Mouse (Mus musculus) megakaryocyte, embryonic 14.5 days (primary cell): Measurements from ENCODE around the gene Slc16a11.

Source experiments
- FLI1 ChIP-seq: IDR thresholded peaks from 2 replicates; pipeline ENCODE4 v1.6.1; 2012; ENCODE audit warnings: low read length, inconsistent platforms, mixed read lengths
- GATA1 ChIP-seq: IDR thresholded peaks from 3 replicates; pipeline ENCODE4 v1.6.1; 2012; ENCODE audit warnings: mixed read lengths, low read length, inconsistent platforms, borderline replicate concordance

- no peak for TF ChIP-seq GATA1
- TF ChIP-seq FLI1: no peak
Measured at GRCm38 (mm10) chr11:70220323-70220722, 7.8 kb downstream of the Slc16a11 start.
